26 mouse cellular contexts compared by ENCODE assay signal in the genomic region with DNA sequence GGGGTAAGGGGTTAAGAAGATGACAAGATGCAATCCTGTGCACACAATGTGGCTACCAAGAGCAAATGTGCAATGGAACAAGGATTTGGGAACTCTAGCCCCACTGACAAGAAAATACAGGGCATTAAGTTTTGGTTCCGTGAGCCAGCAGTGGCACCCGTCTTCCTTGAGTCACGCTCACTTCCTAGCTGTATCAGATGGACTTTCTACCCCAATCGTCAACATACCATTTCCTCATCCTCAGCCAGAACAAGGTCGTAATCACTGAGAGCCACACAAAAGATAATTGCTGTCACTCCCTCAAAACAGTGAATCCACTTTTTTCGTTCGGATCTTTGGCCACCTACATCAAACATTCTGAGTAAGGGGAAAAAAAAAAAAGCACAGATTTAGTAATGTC. TPM values are rescaled to one million over a fixed set of nuclear protein-coding genes. Genes with fewer than 3 reads are reported as not detected.
"Had no signal": no experiment of that assay in that cellular context is flagged by ENCODE, and none has a peak within 500 bp of the region (broad histone marks: within the 10 kb centered on the region; RNA-seq: fewer than 3 reads in every experiment).

No protein-coding gene starts in this region.

- H3K27me3 ChIP-seq: liver, embryonic 15.5 days; lung, embryonic 15.5 days; megakaryocyte, embryonic 14.5 days; midbrain, embryonic 13.5 days; neural tube, embryonic 12.5 days; neural tube, embryonic 15.5 days; stomach, embryonic 15.5 days had no signal

- H3K27ac ChIP-seq: kidney, postnatal 0 days; left cerebral cortex, adult 2 months; liver, embryonic 15.5 days; lung, embryonic 15.5 days; macrophage; midbrain, embryonic 10.5 days; midbrain, embryonic 13.5 days; neural tube, embryonic 12.5 days; neural tube, embryonic 15.5 days; stomach, embryonic 15.5 days had no signal

- H3K9me3 ChIP-seq: liver, embryonic 15.5 days; lung, embryonic 15.5 days; megakaryocyte, embryonic 14.5 days; midbrain, embryonic 10.5 days; midbrain, embryonic 13.5 days; neural tube, embryonic 12.5 days; neural tube, embryonic 15.5 days; stomach, embryonic 15.5 days had no signal

- H3K4me3 ChIP-seq: left cerebral cortex, adult 2 months; liver, embryonic 15.5 days; lung, embryonic 15.5 days; megakaryocyte, embryonic 14.5 days; midbrain, embryonic 10.5 days; midbrain, embryonic 13.5 days; neural tube, embryonic 12.5 days; neural tube, embryonic 15.5 days; stomach, embryonic 15.5 days had no signal

- H3K4me1 ChIP-seq: lung, embryonic 15.5 days; midbrain, embryonic 10.5 days; midbrain, embryonic 13.5 days; neural tube, embryonic 12.5 days; neural tube, embryonic 15.5 days; stomach, embryonic 15.5 days had no signal

- H3K9ac ChIP-seq: liver, embryonic 15.5 days; lung, embryonic 15.5 days; midbrain, embryonic 13.5 days; neural tube, embryonic 12.5 days; neural tube, embryonic 15.5 days; stomach, embryonic 15.5 days had no signal

- H3K4me2 ChIP-seq: liver, embryonic 11.5 days; liver, embryonic 15.5 days; lung, embryonic 15.5 days; midbrain, embryonic 13.5 days; neural tube, embryonic 12.5 days; neural tube, embryonic 15.5 days; stomach, embryonic 15.5 days had no signal

- ATAC-seq: inflammation-experienced regulatory T-cells, adult 6 months; midbrain, embryonic 13.5 days had no signal

- DNase-seq: kidney, adult 18-20 months; kidney, postnatal 25 days; layer of hippocampus, postnatal 36 days; lung, adult 18-20 months; lung, postnatal 10 days; right cerebral cortex, adult 18-20 months; right cerebral cortex, postnatal 14 days; right cerebral cortex, postnatal 4 days; spleen, adult 18-20 months; thymus, postnatal 25 days had no signal

RNA-seq across cellular contexts. Expression of a gene that starts 19.7 kb away (rescaled TPM):
- total RNA-seq: layer of hippocampus, postnatal 10 days; layer of hippocampus, postnatal 36 days; left cerebral cortex, adult 2 months; left cerebral cortex, postnatal 10 days; left cerebral cortex, postnatal 36 days had no signal
- polyA plus RNA-seq: inflammation-experienced regulatory T-cells, adult 6 months; macrophage had no signal

RNA-seq across cellular contexts. Expression of a gene that starts 42.4 kb away (rescaled TPM):
- polyA plus RNA-seq: inflammation-experienced regulatory T-cells, adult 6 months; kidney, postnatal 0 days; macrophage had no signal
